Comparison of ENCODE assay signal across 19 mouse cellular contexts in the genomic region with DNA sequence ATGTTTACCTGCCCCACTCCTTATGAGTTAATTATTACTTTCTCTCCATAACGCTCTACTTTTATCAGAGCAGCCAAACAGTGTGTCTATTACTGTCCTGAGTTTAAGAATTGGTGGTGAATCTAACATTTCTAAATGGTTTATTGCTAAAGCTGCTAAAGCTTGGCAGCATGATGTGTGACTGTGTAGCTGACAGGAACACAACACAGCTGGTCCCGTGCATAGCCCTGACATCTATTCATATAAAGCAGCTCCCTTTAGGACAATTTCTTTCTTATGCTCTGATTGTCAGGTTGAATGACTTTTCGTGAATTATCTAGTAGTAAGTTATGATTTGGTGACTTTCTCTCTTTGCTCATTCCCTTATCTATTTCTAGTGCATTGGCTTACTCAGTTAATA.
"Had no signal": no experiment of that assay in that cellular context is flagged by ENCODE, and none has a peak within 500 bp of the region (broad histone marks: within the 10 kb centered on the region; RNA-seq: fewer than 3 reads in every experiment).

No protein-coding gene starts in this region.

- H3K27me3 ChIP-seq: limb, embryonic 12.5 days; limb, embryonic 15.5 days; megakaryocyte, embryonic 14.5 days; midbrain, embryonic 13.5 days had no signal

- H3K4me1 ChIP-seq: limb, embryonic 12.5 days; limb, embryonic 15.5 days; megakaryocyte, embryonic 14.5 days had no signal

- H3K4me2 ChIP-seq: limb, embryonic 12.5 days; limb, embryonic 15.5 days; liver, embryonic 11.5 days; midbrain, embryonic 13.5 days had no signal

- H3K36me3 ChIP-seq: limb, embryonic 12.5 days; limb, embryonic 15.5 days; midbrain, embryonic 10.5 days; midbrain, embryonic 13.5 days had no signal

- DNase-seq: kidney, adult 2 months; kidney, postnatal 10 days; kidney, postnatal 4 days; left cerebral cortex, postnatal 4 days; liver, postnatal 0 days; thymus, adult 2 months; thymus, postnatal 14 days; thymus, postnatal 4 days had no signal

- H3K4me3 ChIP-seq: limb, embryonic 12.5 days; limb, embryonic 15.5 days; megakaryocyte, embryonic 14.5 days; midbrain, embryonic 10.5 days; midbrain, embryonic 13.5 days; myocyte had no signal

- H3K9me3 ChIP-seq: limb, embryonic 12.5 days; limb, embryonic 15.5 days; midbrain, embryonic 10.5 days; midbrain, embryonic 13.5 days had no signal

- H3K27ac ChIP-seq: limb, embryonic 12.5 days; limb, embryonic 15.5 days; liver, embryonic 14.5 days; midbrain, embryonic 10.5 days; midbrain, embryonic 13.5 days; stomach, postnatal 0 days had no signal

- H3K9ac ChIP-seq: limb, embryonic 12.5 days; limb, embryonic 15.5 days; liver, embryonic 14.5 days; liver, postnatal 0 days; midbrain, embryonic 13.5 days had no signal

- ATAC-seq: intestine, postnatal 0 days; liver, postnatal 0 days; midbrain, embryonic 13.5 days; midbrain, embryonic 16.5 days had no signal
